Mouse (Mus musculus) CH12.LX (cell line): ENCODE measurements around the gene Palm2. TPM values are rescaled to one million over a fixed set of nuclear protein-coding genes. Genes with fewer than 3 reads are reported as not detected.

Source experiments
- DNase-seq: peaks from one replicate; pipeline ENCODE4 v3.0.0-alpha.2; 2013; ENCODE audit errors: extremely low read depth
- H3K27ac ChIP-seq: 2 replicates; pipeline ENCODE4 v1.5.1; 2012; ENCODE audit warnings: low read depth, mild to moderate bottlenecking, control low read depth, moderate library complexity; ENCODE audit not compliant: insufficient read depth
- H3K27me3 ChIP-seq: replicated peaks from 2 replicates; pipeline ENCODE3; 2012; ENCODE audit warnings: inconsistent platforms
- H3K36me3 ChIP-seq, 2 experiments: replicated peaks in 1 of 2; 2 replicates each; pipeline versions ENCODE3 to v1.6.1; 2012; ENCODE audit warnings: inconsistent platforms in 1 of 2, low read length in 1 of 2, mild to moderate bottlenecking in 1 of 2, mixed read lengths in 1 of 2, moderate library complexity in 1 of 2; ENCODE audit not compliant: control insufficient read depth in 1 of 2, insufficient read depth in 1 of 2
- H3K4me1 ChIP-seq, 2 experiments: 2 replicates each; pipeline ENCODE4 v1.6.1; 2012; ENCODE audit warnings: inconsistent platforms in 1 of 2, moderate library complexity in 1 of 2; ENCODE audit not compliant: insufficient read depth in 2 of 2, control insufficient read depth in 1 of 2
- H3K4me2 ChIP-seq: 2 replicates; pipeline ENCODE4 v1.6.1; 2012; ENCODE audit warnings: low read depth, mild to moderate bottlenecking, control low read depth; ENCODE audit not compliant: poor library complexity, insufficient read depth, severe bottlenecking
- H3K4me3 ChIP-seq, 3 experiments: fragments of 150-350 bp in 1 of 3; sonication (generic) in 1 of 3; replicated peaks in 1 of 3; 2 replicates each; pipeline versions ENCODE3 to v1.5.1; 2011 to 2012; ENCODE audit warnings: low read depth in 2 of 3, low read length in 2 of 3, mild to moderate bottlenecking in 2 of 3, moderate library complexity in 2 of 3, control low read depth in 1 of 3, improper control_type of control experiment in 1 of 3, inconsistent platforms in 1 of 3, mixed read lengths in 1 of 3; ENCODE audit not compliant: poor library complexity in 1 of 3
- H3K79me2 ChIP-seq: replicated peaks from 2 replicates; pipeline ENCODE4 v1.6.1; 2012; ENCODE audit warnings: mild to moderate bottlenecking, moderate library complexity; ENCODE audit not compliant: control insufficient read depth, poor library complexity, insufficient read depth, severe bottlenecking; ENCODE audit errors: extremely low read depth
- H3K9ac ChIP-seq: 2 replicates; pipeline ENCODE4 v1.6.1; 2012; ENCODE audit warnings: low read depth, mild to moderate bottlenecking, control low read depth, moderate library complexity; ENCODE audit not compliant: insufficient read depth
- H3K9me3 ChIP-seq: replicated peaks from 2 replicates; pipeline ENCODE3; 2012; ENCODE audit warnings: low read length, inconsistent platforms, mixed read lengths
- BHLHE40 ChIP-seq: IDR thresholded peaks from 2 replicates; pipeline ENCODE4 v1.6.1; 2011; ENCODE audit warnings: mild to moderate bottlenecking, low read depth, low read length, improper control_type of control experiment
- CHD1 ChIP-seq: IDR thresholded peaks from 2 replicates; pipeline ENCODE4 v1.6.1; 2012; ENCODE audit warnings: low read depth, low read length, improper control_type of control experiment, inconsistent platforms
- CTCF ChIP-seq, 2 experiments: IDR thresholded peaks in 1 of 2; conservative IDR thresholded peaks in 1 of 2; 2 replicates each; pipeline ENCODE4 v1.5.1; 2011 to 2012; ENCODE audit warnings: low read depth in 2 of 2, low read length in 2 of 2, improper control_type of control experiment in 1 of 2, inconsistent platforms in 1 of 2, mild to moderate bottlenecking in 1 of 2, moderate library complexity in 1 of 2
- ELF1 ChIP-seq: IDR thresholded peaks from 2 replicates; pipeline ENCODE4 v1.6.1; 2014; ENCODE audit warnings: low read depth, mild to moderate bottlenecking, inconsistent platforms, low read length, improper control_type of control experiment
- EP300 ChIP-seq: IDR thresholded peaks from 2 replicates; pipeline ENCODE4 v1.6.1; 2011; ENCODE audit warnings: low read length, improper control_type of control experiment
- ETS1 ChIP-seq: conservative IDR thresholded peaks from 2 replicates; pipeline ENCODE4 v1.6.1; 2012; ENCODE audit warnings: low read depth, mild to moderate bottlenecking, inconsistent platforms, low read length, improper control_type of control experiment, moderate library complexity
- GABPA ChIP-seq: IDR thresholded peaks from 2 replicates; pipeline ENCODE4 v1.6.1; 2012; ENCODE audit warnings: low read depth, low read length, improper control_type of control experiment, inconsistent platforms; ENCODE audit not compliant: insufficient replicate concordance
- HCFC1 ChIP-seq: IDR thresholded peaks from 2 replicates; pipeline ENCODE4 v1.6.1; 2012; ENCODE audit warnings: low read depth, mild to moderate bottlenecking, inconsistent platforms, low read length, improper control_type of control experiment
- IRF4 ChIP-seq: IDR thresholded peaks from 2 replicates; pipeline ENCODE4 v1.6.1; 2014; ENCODE audit warnings: low read depth, mild to moderate bottlenecking, inconsistent platforms, low read length, improper control_type of control experiment
- JUN ChIP-seq: IDR thresholded peaks from 2 replicates; pipeline ENCODE4 v1.6.1; 2011; ENCODE audit warnings: low read depth, mild to moderate bottlenecking, low read length, improper control_type of control experiment, moderate library complexity; ENCODE audit not compliant: insufficient read depth
- KAT2A ChIP-seq: IDR thresholded peaks from 2 replicates; pipeline ENCODE4 v1.6.1; 2012; ENCODE audit warnings: low read length, improper control_type of control experiment, inconsistent platforms; ENCODE audit not compliant: insufficient replicate concordance
- MAX ChIP-seq: IDR thresholded peaks from 2 replicates; pipeline ENCODE4 v1.6.1; 2011; ENCODE audit warnings: low read length, improper control_type of control experiment
- MXI1 ChIP-seq: IDR thresholded peaks from 2 replicates; pipeline ENCODE4 v1.6.1; 2011; ENCODE audit warnings: mild to moderate bottlenecking, low read depth, low read length, improper control_type of control experiment
- MYC ChIP-seq: IDR thresholded peaks from 2 replicates; pipeline ENCODE4 v1.6.1; 2011; ENCODE audit warnings: low read depth, mild to moderate bottlenecking, improper control_type of control experiment, low read length
- POLR2A ChIP-seq: IDR thresholded peaks from 2 replicates; pipeline ENCODE4 v1.6.1; 2011; ENCODE audit warnings: low read depth, mild to moderate bottlenecking, improper control_type of control experiment, low read length
- RCOR1 ChIP-seq: conservative IDR thresholded peaks from 2 replicates; pipeline ENCODE4 v1.6.1; 2012; ENCODE audit warnings: low read depth, mild to moderate bottlenecking, inconsistent platforms, low read length, improper control_type of control experiment
- SMC3 ChIP-seq: IDR thresholded peaks from 2 replicates; pipeline ENCODE4 v1.6.1; 2011; ENCODE audit warnings: low read depth, low read length, improper control_type of control experiment
- TBP ChIP-seq: conservative IDR thresholded peaks from 2 replicates; pipeline ENCODE4 v1.6.1; 2011; ENCODE audit warnings: low read depth, low read length, improper control_type of control experiment
- UBTF ChIP-seq: IDR thresholded peaks from 2 replicates; pipeline ENCODE4 v1.6.1; 2012; ENCODE audit warnings: low read depth, mild to moderate bottlenecking, inconsistent platforms, low read length, improper control_type of control experiment, moderate library complexity
- USF1 ChIP-seq: IDR thresholded peaks from 2 replicates; pipeline ENCODE4 v1.6.1; 2014; ENCODE audit warnings: low read depth, mild to moderate bottlenecking, inconsistent platforms, low read length, improper control_type of control experiment
- USF2 ChIP-seq: conservative IDR thresholded peaks from 2 replicates; pipeline ENCODE4 v1.6.1; 2011; ENCODE audit warnings: low read depth, low read length, improper control_type of control experiment
- ZKSCAN1 ChIP-seq: IDR thresholded peaks from 2 replicates; pipeline ENCODE4 v1.6.1; 2012; ENCODE audit warnings: low read depth, inconsistent platforms, low read length, improper control_type of control experiment, borderline replicate concordance
- ZMIZ1 ChIP-seq: IDR thresholded peaks from 2 replicates; pipeline ENCODE4 v1.6.1; 2012; ENCODE audit warnings: low read depth, mild to moderate bottlenecking, inconsistent platforms, low read length, improper control_type of control experiment
- ZNF384 ChIP-seq: IDR thresholded peaks from 2 replicates; pipeline ENCODE4 v1.6.1; 2012; ENCODE audit warnings: low read depth, low read length, improper control_type of control experiment, inconsistent platforms
- dilution Hi-C: fragments of 300-500 bp; cut with MboI; formaldehyde crosslinking; loops from 2 replicates; pipeline ENCODE4 v1.14.3; 2020; ENCODE audit warnings: low sequenced_read_pairs; ENCODE audit not compliant: extremely low pct_unique_long_range_greater_than_20kb, extremely low pct_ligation_motif_present
- in situ Hi-C: fragments of 300-500 bp; cut with MboI; formaldehyde crosslinking; loops from 3 replicates; pipeline ENCODE4 v1.14.3; 2019; ENCODE audit warnings: low sequenced_read_pairs, low pct_ligation_motif_present, low pct_unique_long_range_greater_than_20kb, mixed read lengths
- polyA plus RNA-seq: library from polyadenylated mRNA; unstranded; fragments of >175 nt; gene quantifications from 2 replicates; pipeline ENCODE4 v1.2.1, GENCODE M21; 2012; ENCODE audit warnings: low read depth; ENCODE audit not compliant: insufficient read length
- total RNA-seq, 2 experiments: library from RNA; depleted of rRNA; stranded (reverse); fragments of 300-350 nt in 1 of 2; fragments of >200 nt in 1 of 2; gene quantifications; 2 replicates each; pipeline ENCODE4 v1.2.3; 2012 to 2014

Gene Palm2
- total and polyA plus RNA-seq, 3 experiments: not detected

DNA sequence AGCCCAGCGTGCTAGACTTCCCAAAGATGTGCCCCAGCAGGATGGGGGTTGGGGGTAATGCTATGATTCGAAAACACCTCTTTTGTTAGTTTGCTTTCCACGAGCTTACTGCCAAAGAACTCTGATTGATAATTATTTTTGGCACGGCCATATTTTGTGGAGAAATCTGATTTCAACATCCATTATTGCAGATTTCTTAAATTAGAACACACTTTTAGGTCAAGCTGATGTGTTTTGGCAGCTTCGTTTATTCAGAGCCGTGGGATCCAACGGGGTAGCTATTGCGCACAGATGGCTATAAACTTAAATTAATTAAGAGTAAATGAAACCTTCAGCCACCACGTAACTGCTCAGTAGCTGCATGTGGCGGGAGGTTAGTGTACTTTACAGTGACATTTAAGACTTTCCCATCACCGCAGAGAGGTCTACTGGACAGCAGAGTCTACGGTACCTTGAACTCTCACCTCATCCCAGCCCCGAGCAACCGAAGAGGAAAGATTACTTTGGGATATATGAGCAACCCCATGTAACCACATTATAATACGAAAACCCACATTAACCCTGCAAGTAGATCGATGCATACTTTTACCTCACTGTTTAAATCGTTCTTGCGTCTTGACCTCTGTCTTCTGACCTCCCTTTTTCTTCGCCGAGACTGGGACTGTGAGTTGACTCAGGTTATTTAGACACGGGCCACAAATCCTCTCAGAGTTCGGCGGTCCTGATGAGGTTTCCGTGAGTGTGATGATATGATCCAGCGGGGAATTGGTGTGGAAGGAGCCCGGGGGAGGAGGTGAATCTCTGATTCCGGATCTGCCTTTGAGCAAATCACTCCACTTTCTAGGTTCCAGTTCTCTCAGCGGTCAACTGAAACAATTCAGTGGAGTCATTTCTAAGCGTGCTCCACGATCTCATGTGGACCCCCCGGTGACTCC, 80.2 kb downstream of the Palm2 start:
- no peak for DNase-seq
- no peaks in the 10 kb centered on the region for H3K9me3 ChIP-seq
- H3K4me1 ChIP-seq: no peaks in the 10 kb centered on the region
- dilution Hi-C loops (no loop called here), in situ Hi-C loops (no loop called here)
- no peak overlapping the region for H3K4me3 ChIP-seq
- TF ChIP-seq HCFC1 (no peak), ZKSCAN1 (no peak), POLR2A (no peak), SMC3 (no peak), ZNF384 (no peak), CTCF (conservative IDR thresholded peaks at IDR 0.05 in 1 of 2, IDR thresholded peaks at IDR 0.05 in 1 of 2; ENCODE audit: low read depth in 2 of 2, low read length in 2 of 2) (no peak), IRF4 (no peak), UBTF (no peak), MYC (no peak), CHD1 (no peak), KAT2A (no peak), USF2 (no peak), MAX (no peak)
- TF ChIP-seq, all 38 proteins: peak for 0
- Histone ChIP-seq H3K27ac (no peak overlapping the region), H3K27me3 (no peaks in the 10 kb centered on the region), H3K36me3 (no peaks in the 10 kb centered on the region), H3K9ac (no peak overlapping the region), H3K79me2 (no peaks in the 10 kb centered on the region), H3K4me2 (no peak overlapping the region)

DNA sequence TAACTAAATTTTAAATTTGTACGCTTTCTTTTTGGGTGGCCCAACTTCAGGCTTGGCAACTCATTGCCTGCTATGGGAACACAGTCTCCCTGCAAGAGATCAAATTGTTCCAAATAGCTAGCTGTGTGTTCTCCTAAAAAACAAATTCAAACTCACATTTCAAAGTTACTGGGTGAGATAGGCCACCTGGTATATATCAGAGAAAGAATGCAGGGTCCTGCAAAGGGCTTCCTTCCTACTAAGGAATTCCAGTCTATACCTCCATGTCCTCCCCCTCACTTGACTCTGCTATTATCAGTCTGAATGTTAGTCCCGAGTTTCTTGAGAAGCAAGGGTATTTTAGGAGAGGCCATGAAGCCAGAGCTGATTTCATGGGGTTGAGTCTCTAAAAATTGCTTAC, 81.3 kb downstream of the Palm2 start:
- no peak overlapping the region for H3K4me3 ChIP-seq
- in situ Hi-C loops: no loop called here
- no peaks in the 10 kb centered on the region for H3K9me3 ChIP-seq
- no peak for TF ChIP-seq UBTF
- no peaks in the 10 kb centered on the region for H3K4me1 ChIP-seq
- H3K27ac ChIP-seq: no peak overlapping the region
- H3K27me3 ChIP-seq: no peaks in the 10 kb centered on the region
- H3K9ac ChIP-seq: no peak overlapping the region
- H3K4me2 ChIP-seq: no peak overlapping the region
- H3K79me2 ChIP-seq: no peaks in the 10 kb centered on the region
- no peak for DNase-seq
- dilution Hi-C loops: no loop called here
- no peaks in the 10 kb centered on the region for H3K36me3 ChIP-seq

DNA sequence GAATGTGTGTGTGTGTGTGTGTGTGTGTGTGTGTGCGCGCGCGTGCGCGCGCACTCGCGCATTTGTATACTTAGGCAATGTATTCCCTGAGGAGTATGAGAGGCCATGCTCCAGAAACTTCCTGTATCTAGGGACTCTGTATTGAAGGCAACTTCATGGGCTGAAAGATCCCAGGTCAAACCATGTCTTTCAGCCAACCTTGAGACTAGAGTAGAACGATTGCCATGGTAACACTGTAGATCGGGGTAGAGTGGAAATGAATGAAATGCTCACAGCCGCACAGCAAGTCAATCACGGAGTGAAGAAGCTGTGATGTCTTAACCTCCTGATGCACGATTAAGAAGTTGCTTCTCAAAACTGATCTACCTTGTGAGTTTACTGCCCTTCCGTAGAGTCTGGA, 89.4 kb downstream of the Palm2 start:
- H3K4me2 ChIP-seq: no peak overlapping the region
- H3K79me2 ChIP-seq: no peaks in the 10 kb centered on the region
- H3K9me3 ChIP-seq: no peaks in the 10 kb centered on the region
- no peak overlapping the region for H3K27ac ChIP-seq
- in situ Hi-C loops: no loop called here
- dilution Hi-C loops: no loop called here
- no peak for DNase-seq
- H3K27me3 ChIP-seq: no peaks in the 10 kb centered on the region
- H3K36me3 ChIP-seq: no peaks in the 10 kb centered on the region
- H3K9ac ChIP-seq: no peak overlapping the region
- TF ChIP-seq BHLHE40 (no peak), MXI1 (no peak), GABPA (no peak), TBP (no peak), ELF1 (no peak), ETS1 (no peak), EP300 (no peak), HCFC1 (no peak), ZMIZ1 (no peak), RCOR1 (no peak), ZKSCAN1 (no peak), JUN (no peak), USF1 (no peak)
- H3K4me1 ChIP-seq: peaks cover 0 to 11% of the 10 kb centered on the region in 2 experiments; a peak in 2 of 4 replicates
- H3K4me3 ChIP-seq: no peak overlapping the region
